Comparison of ENCODE assay signal across 36 mouse cellular contexts in genomic region chr4:128241854-128242356, GRCm38 (mm10). TPM values are rescaled to one million over a fixed set of nuclear protein-coding genes. Genes with fewer than 3 reads are reported as not detected.
DNase-seq lines count a peak whose midpoint lies in the region; ATAC-seq lines count a peak whose summit lies in the region.
"Had no signal": no experiment of that assay in that cellular context is flagged by ENCODE, and none has a peak within 500 bp of the region (broad histone marks: within the 10 kb centered on the region; RNA-seq: fewer than 3 reads in every experiment).

No protein-coding gene starts in this region.

- 21% methylated on average over 2 of the region's 2 CpGs for WGBS in hindbrain, embryonic 10.5 days
- 25% methylated on average over 2 of the region's 2 CpGs for WGBS in hindbrain, embryonic 14.5 days
- WGBS in midbrain, embryonic 11.5 days, result 23% methylated on average over 2 of the region's 2 CpGs
- 49% methylated on average over 2 of the region's 2 CpGs for WGBS in midbrain, embryonic 16.5 days

- DNase-seq in hindbrain, embryonic 10.5 days (ENCODE audit: low spot score), result no peak
- DNase-seq in hindbrain, embryonic 14.5 days (ENCODE audit: low spot score), result no peak
- DNase-seq in midbrain, embryonic 11.5 days (ENCODE audit: low spot score, missing footprints), result peak; percentile 85
- DNase-seq in embryo, embryonic 11 days, result no peak
- DNase-seq in kidney, adult 11 months, result no peak
- no peak for DNase-seq in urinary bladder, adult 18-20 months (ENCODE audit: low spot score in 2 of 2)
- DNase-seq in cerebellum, adult 11-12 months, result no peak
- DNase-seq: adrenal gland, postnatal 10 days; cerebellum, adult 11 months; cerebellum, adult 9-11 months; gastrocnemius, postnatal 25 days; heart, adult 11 months; heart, postnatal 4 days; kidney, adult 8-10 months; kidney, postnatal 4 days; left cerebral cortex, postnatal 4 days; lung, adult 2 months; lung, postnatal 10 days; right cerebral cortex, postnatal 25 days; spleen, adult 18-20 months; thymus, postnatal 25 days had no signal

- peaks cover 39% of the 10 kb centered on the region for H3K4me1 ChIP-seq in hindbrain, embryonic 10.5 days (replicated peaks)
- peaks cover 29% of the 10 kb centered on the region for H3K4me1 ChIP-seq in hindbrain, embryonic 14.5 days (replicated peaks; ENCODE audit: control insufficient read depth, insufficient read depth, low read length)
- H3K4me1 ChIP-seq in midbrain, embryonic 11.5 days (ENCODE audit: control insufficient read depth, insufficient read depth, low read length), result peaks cover 14% of the 10 kb centered on the region
- peaks cover 23% of the 10 kb centered on the region for H3K4me1 ChIP-seq in midbrain, embryonic 16.5 days (ENCODE audit: control insufficient read depth, insufficient read depth, low read length)
- H3K4me1 ChIP-seq: embryonic facial prominence, embryonic 15.5 days; heart, embryonic 10.5 days had no signal

- H3K27me3 ChIP-seq in hindbrain, embryonic 10.5 days (ENCODE audit: insufficient read depth, poor library complexity, severe bottlenecking), result peaks cover 3% of the 10 kb centered on the region; the same call in 1 of the 2 replicates
- H3K27me3 ChIP-seq in hindbrain, embryonic 14.5 days (ENCODE audit: control insufficient read depth, insufficient read depth, low read length), result no peaks in the 10 kb centered on the region
- no peaks in the 10 kb centered on the region; the same call in 1 of the 2 replicates for H3K27me3 ChIP-seq in midbrain, embryonic 11.5 days (ENCODE audit: control insufficient read depth, insufficient read depth, low read length)
- no peaks in the 10 kb centered on the region for H3K27me3 ChIP-seq in midbrain, embryonic 16.5 days (ENCODE audit: control insufficient read depth, insufficient read depth, low read depth, low read length)
- H3K27me3 ChIP-seq: embryonic facial prominence, embryonic 15.5 days; neural tube, embryonic 12.5 days; Patski had no signal

- H3K36me3 ChIP-seq in hindbrain, embryonic 10.5 days, result no peaks in the 10 kb centered on the region
- H3K36me3 ChIP-seq in hindbrain, embryonic 14.5 days (replicated peaks; ENCODE audit: control insufficient read depth, insufficient read depth), result no peaks in the 10 kb centered on the region
- no peaks in the 10 kb centered on the region for H3K36me3 ChIP-seq in midbrain, embryonic 11.5 days (ENCODE audit: control insufficient read depth, insufficient read depth, low read length)
- no peaks in the 10 kb centered on the region for H3K36me3 ChIP-seq in midbrain, embryonic 16.5 days (ENCODE audit: control insufficient read depth, insufficient read depth, low read length)
- H3K36me3 ChIP-seq: embryonic facial prominence, embryonic 10.5 days; embryonic facial prominence, embryonic 15.5 days; heart, embryonic 10.5 days; neural tube, embryonic 12.5 days had no signal

- H3K9me3 ChIP-seq in hindbrain, embryonic 10.5 days, result no peaks in the 10 kb centered on the region
- no peaks in the 10 kb centered on the region for H3K9me3 ChIP-seq in hindbrain, embryonic 14.5 days (ENCODE audit: control insufficient read depth, low read length)
- H3K9me3 ChIP-seq in midbrain, embryonic 11.5 days (ENCODE audit: control insufficient read depth, low read length), result no peaks in the 10 kb centered on the region
- H3K9me3 ChIP-seq in midbrain, embryonic 16.5 days (replicated peaks; ENCODE audit: control insufficient read depth, low read length, poor library complexity, severe bottlenecking), result no peaks in the 10 kb centered on the region
- H3K9me3 ChIP-seq: embryonic facial prominence, embryonic 10.5 days; embryonic facial prominence, embryonic 15.5 days; heart, embryonic 10.5 days; neural tube, embryonic 12.5 days had no signal

- ATAC-seq in hindbrain, embryonic 14.5 days (ENCODE audit: low FRiP score), result no peak; the same call in 1 of the 2 replicates
- peak; percentile 42; the same call in 1 of the 2 replicates for ATAC-seq in midbrain, embryonic 11.5 days (ENCODE audit: low FRiP score)
- ATAC-seq in midbrain, embryonic 16.5 days, result peak; percentile 26; the same call in 1 of the 2 replicates
- ATAC-seq: forebrain, embryonic 14.5 days; Patski had no signal

- H3K9ac ChIP-seq in hindbrain, embryonic 14.5 days, result no peak overlapping the region
- H3K9ac ChIP-seq in midbrain, embryonic 11.5 days (ENCODE audit: low read length), result no peak overlapping the region
- no peak overlapping the region for H3K9ac ChIP-seq in midbrain, embryonic 16.5 days (ENCODE audit: low read depth, low read length)
- H3K9ac ChIP-seq: embryonic facial prominence, embryonic 15.5 days; liver, embryonic 14.5 days; neural tube, embryonic 12.5 days had no signal

- H3K4me2 ChIP-seq in hindbrain, embryonic 14.5 days (replicated peaks), result no peak overlapping the region
- no peak overlapping the region for H3K4me2 ChIP-seq in midbrain, embryonic 11.5 days
- no peak overlapping the region for H3K4me2 ChIP-seq in midbrain, embryonic 16.5 days (ENCODE audit: low read length)
- H3K4me2 ChIP-seq: embryonic facial prominence, embryonic 15.5 days; neural tube, embryonic 12.5 days had no signal

- no peak overlapping the region; the same call in 1 of the 2 replicates for H3K4me3 ChIP-seq in hindbrain, embryonic 10.5 days
- H3K4me3 ChIP-seq in hindbrain, embryonic 14.5 days (replicated peaks; ENCODE audit: low read length), result no peak overlapping the region
- no peak overlapping the region for H3K4me3 ChIP-seq in midbrain, embryonic 11.5 days (ENCODE audit: low read depth, low read length)
- no peak overlapping the region for H3K4me3 ChIP-seq in midbrain, embryonic 16.5 days (ENCODE audit: low read depth, low read length)
- H3K4me3 ChIP-seq: embryonic facial prominence, embryonic 15.5 days; heart, embryonic 10.5 days; neural tube, embryonic 12.5 days had no signal

- peak overlapping the region; percentile 80 for H3K27ac ChIP-seq in hindbrain, embryonic 10.5 days
- H3K27ac ChIP-seq in hindbrain, embryonic 14.5 days, result peak overlapping the region; percentile 65; the same call in 1 of the 2 replicates
- H3K27ac ChIP-seq in midbrain, embryonic 11.5 days (ENCODE audit: low read depth, low read length), result no peak overlapping the region; the same call in 1 of the 2 replicates
- peak overlapping the region; percentile 23; the same call in 1 of the 2 replicates for H3K27ac ChIP-seq in midbrain, embryonic 16.5 days (ENCODE audit: low read length)
- H3K27ac ChIP-seq: embryonic facial prominence, embryonic 15.5 days; heart, embryonic 10.5 days; kidney, postnatal 0 days; liver, embryonic 14.5 days; macrophage; neural tube, embryonic 12.5 days had no signal

RNA-seq across cellular contexts. Expression of gene Hmgb4, which starts 18.9 kb away (rescaled TPM):
- not detected in 2 replicates for polyA plus RNA-seq in hindbrain, embryonic 10.5 days (2016; fragmentation: Nextera tagmentation; extraction: Ambion mirVana)
- not detected in 2 replicates for polyA plus RNA-seq in hindbrain, embryonic 14.5 days (2014; fragmentation: Nextera tagmentation; extraction: Ambion mirVana)
- polyA plus RNA-seq in midbrain, embryonic 11.5 days (2014; fragmentation: Nextera tagmentation; extraction: Ambion mirVana), result not detected in 2 replicates
- polyA plus RNA-seq in midbrain, embryonic 16.5 days (2015; fragmentation: Nextera tagmentation; extraction: Ambion mirVana), result 0.26 TPM in 1 of 2 replicates, not detected in the other
- polyA plus RNA-seq: cortical plate, adult 2 months; embryonic facial prominence, embryonic 10.5 days; embryonic facial prominence, embryonic 15.5 days; forebrain, embryonic 14.5 days; heart, embryonic 10.5 days; heart, embryonic 16.5 days; intestine, embryonic 14.5 days; kidney, postnatal 0 days; limb, embryonic 14.5 days; liver, embryonic 14.5 days; lung, adult 2 months; macrophage; neural tube, embryonic 12.5 days; Patski; stomach, embryonic 16.5 days had no signal
